Mouse (Mus musculus) adrenal gland, postnatal 0 days (tissue): Measurements from ENCODE around the gene Tas2r135. TPM values are rescaled to one million over a fixed set of nuclear protein-coding genes. Genes with fewer than 3 reads are reported as not detected.

Source experiments
- polyA plus RNA-seq: library from polyadenylated mRNA; unstranded; fragments of >200 nt; fragmentation: Nextera tagmentation; extraction: Ambion mirVana; gene quantifications from 2 replicates; pipeline ENCODE4 v1.2.1, GENCODE M21; 2015

Gene Tas2r135
- not detected in 2 replicates for polyA plus RNA-seq

GRCm38 (mm10) chr6:42405134-42405533 is at the start of gene Tas2r135:
TSS of gene Tas2r135 (plus strand) at chr6:42405434.

GRCm38 (mm10) chr6:42372816-42373547 is 32.3 kb upstream of the Tas2r135 start, which contains the start of gene Epha1:
TSS of gene Epha1 (minus strand) at chr6:42373268.

GRCm38 (mm10) chr6:42399938-42400337 is 5.3 kb upstream of the Tas2r135 start, which contains the start of gene Tas2r143:
TSS of gene Tas2r143 (plus strand) at chr6:42400238.

GRCm38 (mm10) chr6:42434446-42434845 is 29.2 kb downstream of the Tas2r135 start, which contains the start of gene Tas2r126:
TSS of gene Tas2r126 (plus strand) at chr6:42434535.

Other genes with a start within 250 kb of the Tas2r135 start
- gene Tas2r144, start 190.1 kb upstream of the Tas2r135 start, polyA plus RNA-seq: not detected in 2 replicates
- gene Gstk1, start 159.5 kb upstream of the Tas2r135 start, polyA plus RNA-seq: 69.9 and 129 TPM in 2 replicates
- 0.30 and 0.54 TPM in 2 replicates for gene Tmem139, start 143.5 kb upstream of the Tas2r135 start, polyA plus RNA-seq
- 12.3 and 19.0 TPM in 2 replicates for gene Casp2, start 140.4 kb upstream of the Tas2r135 start, polyA plus RNA-seq
- gene Clcn1, start 118.7 kb upstream of the Tas2r135 start, polyA plus RNA-seq: 0.14 TPM in 1 of 2 replicates, not detected in the other
- gene Fam131b, start 80.8 kb upstream of the Tas2r135 start, polyA plus RNA-seq: 0.35 and 0.96 TPM in 2 replicates
- 103 and 107 TPM in 2 replicates for gene Zyx, start 55.8 kb upstream of the Tas2r135 start, polyA plus RNA-seq
- 1.5 TPM in 2 replicates for gene Epha1, start 32.2 kb upstream of the Tas2r135 start, polyA plus RNA-seq
- not detected in 2 replicates for gene Tas2r143, start 5.2 kb upstream of the Tas2r135 start, polyA plus RNA-seq
- gene Tas2r126, start 29.1 kb downstream of the Tas2r135 start, polyA plus RNA-seq: 0.15 TPM in 1 of 2 replicates, not detected in the other
- not detected in 2 replicates for gene Olfr458, start 59.8 kb downstream of the Tas2r135 start, polyA plus RNA-seq
- gene Olfr457, start 70.9 kb downstream of the Tas2r135 start, polyA plus RNA-seq: not detected in 2 replicates
- gene Olfr456, start 81.8 kb downstream of the Tas2r135 start, polyA plus RNA-seq: 0.39 and 0.59 TPM in 2 replicates
- 0.11 and 0.14 TPM in 2 replicates for gene Olfr455, start 142.2 kb downstream of the Tas2r135 start, polyA plus RNA-seq
- gene Tcaf3, start 192.3 kb downstream of the Tas2r135 start, polyA plus RNA-seq: 0.07 TPM in 1 of 2 replicates, not detected in the other
- gene Tcaf2, start 239.8 kb downstream of the Tas2r135 start, polyA plus RNA-seq: 2.0 and 2.4 TPM in 2 replicates